Mouse (Mus musculus): ENCODE results near the gene March10.

DNA sequence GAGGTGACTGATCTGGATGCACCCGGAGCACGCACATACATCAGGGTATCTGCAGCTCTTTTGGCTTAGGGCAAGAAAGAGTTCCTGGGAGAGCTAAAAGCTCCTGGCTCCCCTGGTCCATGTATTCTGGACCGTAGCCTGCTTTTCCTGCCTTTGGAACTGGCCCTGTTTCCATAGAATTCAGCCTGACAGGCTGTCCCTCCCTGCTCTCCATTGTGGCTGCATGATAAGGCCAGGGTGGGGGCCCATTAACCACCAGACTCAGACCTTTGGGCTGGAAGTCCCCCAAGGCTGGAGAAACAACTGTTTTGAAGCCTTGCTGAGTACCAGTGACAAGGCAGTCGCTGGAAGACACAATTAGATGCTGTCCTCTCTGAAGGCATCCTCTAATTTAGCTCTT lies 13.0 kb upstream of the March10 start:
- TF ChIP-seq CTCF (IDR thresholded peaks at IDR 0.05), result no peak
- TF ChIP-seq POLR2A (IDR thresholded peaks at IDR 0.05; ENCODE audit: insufficient read depth, low read depth, low read length), result no peak
